Mouse (Mus musculus) brain, embryonic 18.5 days (tissue): ENCODE measurements around the gene Tmem160.

Experiments
- DNase-seq: peaks from one replicate; pipeline ENCODE4 v3.0.0-alpha.2; 2012; ENCODE audit warnings: low read depth, low spot score

Gene Tmem160

GRCm38 (mm10) chr7:16452587-16453073 is at the start of gene Tmem160:
Tmem160 (plus strand) TSS chr7:16452779.
- DNase-seq, result peak; percentile 95

GRCm38 (mm10) chr7:16402968-16403948 is 49.3 kb upstream of the Tmem160 start:
- DNase-seq, result no peak

- DNase-seq, result no peak
Measured at GRCm38 (mm10) chr7:16404315-16405072, 48.1 kb upstream of the Tmem160 start.

GRCm38 (mm10) chr7:16405073-16405455 is 47.5 kb upstream of the Tmem160 start:
- no peak for DNase-seq

DNA sequence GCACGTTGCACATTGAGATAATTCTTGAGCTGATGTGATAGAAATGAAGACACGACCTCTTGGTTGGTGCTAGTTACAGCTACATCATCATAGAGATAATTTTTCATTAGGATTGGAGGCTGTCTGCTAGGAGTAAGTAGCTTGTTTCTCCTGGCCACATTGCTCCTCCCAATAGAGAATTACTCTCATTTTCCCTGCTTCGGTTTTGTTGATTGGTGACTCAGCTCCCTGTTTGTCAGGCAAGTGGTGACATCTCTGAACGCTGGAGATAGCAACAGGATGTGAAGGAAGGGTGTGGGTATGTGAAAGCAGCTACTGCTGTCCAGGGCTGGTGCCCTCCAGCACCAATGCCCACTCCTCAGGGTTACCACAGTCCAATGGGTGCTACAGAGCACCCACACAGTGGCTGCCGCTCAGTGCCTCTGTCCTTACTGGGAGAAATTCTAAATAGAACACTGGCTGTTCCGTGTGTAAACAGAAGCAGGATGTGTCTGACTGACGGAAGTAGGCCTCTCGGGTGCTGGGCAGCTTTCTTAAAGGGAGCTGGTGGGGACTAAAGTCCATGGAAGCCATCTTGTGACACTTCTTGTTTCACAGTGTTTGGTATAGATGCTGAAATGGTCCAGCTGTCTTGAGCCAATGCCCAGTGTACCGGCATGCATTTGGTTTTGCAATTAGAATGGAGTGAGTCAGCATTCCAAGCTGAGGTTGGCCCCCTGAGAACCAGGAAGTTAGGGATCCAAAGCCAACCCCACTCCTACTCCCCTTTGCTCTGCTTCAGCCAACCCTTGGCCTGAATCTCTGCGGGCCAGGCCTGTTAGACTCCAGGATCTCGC is 46.8 kb upstream of the Tmem160 start:
- no peak for DNase-seq

DNA sequence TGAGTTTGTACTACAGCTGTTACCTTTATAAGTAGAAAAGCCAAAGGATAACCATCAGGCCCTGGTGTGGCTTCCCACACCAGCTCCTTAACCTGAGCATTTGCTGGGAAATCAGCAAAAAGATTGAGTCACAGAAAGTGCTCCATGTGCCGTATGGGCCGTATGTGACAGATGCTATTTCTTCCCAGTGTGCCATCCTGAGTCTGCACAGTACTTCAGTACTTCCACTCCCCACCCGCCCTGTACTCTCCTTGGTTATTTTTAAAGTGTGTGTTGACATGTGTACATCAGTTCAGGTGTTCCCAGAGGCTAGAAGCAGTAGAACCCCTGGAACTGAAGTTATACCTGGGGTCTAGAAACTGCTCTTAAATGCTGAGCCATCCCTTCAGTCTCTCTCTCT is 45.6 kb upstream of the Tmem160 start:
- no peak for DNase-seq

DNA sequence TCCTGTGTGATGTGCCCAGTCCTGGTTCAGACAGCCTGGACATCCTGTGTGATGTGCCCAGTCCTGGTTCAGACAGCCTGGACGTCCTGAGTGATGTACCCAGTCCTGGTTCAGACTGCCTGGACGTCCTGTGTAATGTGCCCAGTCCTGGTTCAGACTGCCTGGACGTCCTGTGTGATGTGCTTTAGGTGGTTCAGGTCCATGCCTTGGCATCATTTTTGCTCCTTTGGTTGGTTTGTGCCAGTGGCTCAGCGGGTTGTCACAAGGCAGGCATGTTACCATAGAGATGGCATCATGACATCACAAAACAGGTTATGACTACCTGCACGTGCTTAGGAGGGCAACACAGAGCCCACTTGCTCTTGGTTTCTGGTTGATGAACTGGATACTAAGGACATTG is 41.5 kb upstream of the Tmem160 start:
- DNase-seq, result no peak

DNA sequence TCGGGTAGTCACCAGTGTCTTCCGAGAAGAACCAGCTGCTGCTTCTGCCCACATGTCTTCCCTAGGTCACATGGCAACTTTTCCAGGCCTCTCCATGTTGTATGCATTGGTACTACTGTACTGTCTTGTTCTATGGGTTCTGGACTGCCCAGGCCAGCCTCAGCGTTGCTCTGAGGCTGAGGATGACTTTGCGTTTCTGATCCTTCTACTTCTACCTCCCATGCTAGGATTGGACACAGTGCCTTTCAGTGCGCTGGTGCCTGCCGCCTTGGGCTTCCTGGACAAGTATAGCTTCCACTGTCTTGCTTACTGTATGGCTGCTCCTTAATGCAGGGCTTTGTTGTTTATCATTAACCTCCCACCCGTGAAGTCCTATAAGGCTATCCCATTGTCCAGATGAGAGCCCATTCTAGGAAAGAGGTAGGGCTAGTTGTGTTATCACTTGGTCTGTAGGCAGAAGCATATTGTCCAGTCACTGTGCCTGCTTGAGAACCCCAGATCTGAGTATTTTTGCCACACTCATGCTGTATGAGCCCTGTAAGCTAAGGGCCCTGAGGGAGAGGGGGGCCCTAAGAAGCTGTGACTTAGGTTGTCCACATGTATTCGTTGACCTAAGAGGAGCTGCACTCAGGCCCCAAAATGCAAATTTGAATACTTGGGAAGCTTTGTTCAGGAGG is 40.2 kb upstream of the Tmem160 start:
- no peak for DNase-seq

- no peak for DNase-seq
Measured at GRCm38 (mm10) chr7:16412930-16413329, 39.6 kb upstream of the Tmem160 start.

GRCm38 (mm10) chr7:16415426-16415825 is 37.2 kb upstream of the Tmem160 start:
- no peak for DNase-seq

- DNase-seq, result no peak
Measured at GRCm38 (mm10) chr7:16417141-16417771, 35.3 kb upstream of the Tmem160 start.

GRCm38 (mm10) chr7:16418713-16419112 is 33.9 kb upstream of the Tmem160 start:
- DNase-seq, result no peak

DNA sequence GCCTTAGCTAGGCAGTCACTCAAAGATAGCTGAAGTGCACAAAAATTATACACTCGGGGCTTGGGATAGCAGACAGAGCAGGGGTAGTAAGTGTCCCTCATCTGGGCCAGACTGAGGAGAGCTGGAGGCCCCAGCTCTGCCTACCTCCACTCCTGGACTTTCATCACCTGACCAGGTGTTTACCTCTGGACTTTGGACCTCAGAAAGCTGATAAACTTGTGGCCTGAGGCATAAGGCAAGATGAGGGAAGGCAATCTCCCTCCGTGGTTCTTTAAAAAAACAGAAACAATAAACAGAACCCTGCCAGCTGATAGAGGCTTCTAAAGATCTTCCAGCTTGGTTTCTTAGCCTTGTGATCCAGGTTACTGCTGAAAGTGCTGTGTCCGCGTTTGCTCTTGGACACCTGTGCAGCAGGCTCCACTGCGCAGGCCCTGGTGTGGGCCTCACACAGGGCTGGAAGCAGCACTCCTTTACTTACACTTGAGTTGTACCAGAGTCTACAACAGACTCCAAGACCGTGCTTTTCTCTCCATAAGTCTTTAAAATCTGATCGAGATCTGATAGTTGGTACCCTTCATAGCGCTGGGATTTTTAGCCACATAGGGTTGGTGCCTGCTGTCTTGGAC is 32.0 kb upstream of the Tmem160 start:
- DNase-seq, result no peak

GRCm38 (mm10) chr7:16422222-16422856 is 30.2 kb upstream of the Tmem160 start:
- DNase-seq, result no peak

- no peak for DNase-seq
Measured at GRCm38 (mm10) chr7:16423731-16424130, 28.8 kb upstream of the Tmem160 start.

- no peak for DNase-seq
Measured at GRCm38 (mm10) chr7:16425721-16426120, 26.9 kb upstream of the Tmem160 start.

DNA sequence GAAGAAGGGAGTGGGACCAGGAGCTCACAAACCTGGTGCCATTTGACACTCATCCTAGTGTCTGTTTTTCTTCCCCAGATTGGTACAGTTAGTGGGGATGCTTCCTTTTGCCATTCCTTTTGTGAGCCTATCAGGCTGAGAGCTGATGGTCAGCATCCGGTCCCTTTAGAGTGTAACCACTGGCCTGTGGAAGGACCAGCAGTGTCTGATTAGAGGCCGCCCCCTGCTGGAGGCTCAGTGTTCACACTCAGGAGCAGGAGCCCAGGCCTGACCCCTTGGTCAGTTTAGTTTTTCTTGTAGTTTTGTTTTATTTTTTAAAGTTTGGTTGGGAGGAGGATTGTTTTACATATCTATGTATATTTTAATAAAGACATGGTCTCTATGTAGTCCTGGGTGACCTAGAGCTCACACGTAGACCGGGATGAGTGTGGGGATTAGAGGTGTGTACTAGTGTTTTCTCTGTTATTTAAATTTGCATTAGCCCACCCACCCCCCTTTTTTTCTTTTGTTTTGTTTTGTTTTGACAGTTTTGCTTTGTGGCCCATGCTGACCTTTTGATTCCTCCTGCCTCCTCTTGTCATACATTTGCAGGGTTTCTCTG is 26.4 kb upstream of the Tmem160 start:
- DNase-seq, result no peak

DNA sequence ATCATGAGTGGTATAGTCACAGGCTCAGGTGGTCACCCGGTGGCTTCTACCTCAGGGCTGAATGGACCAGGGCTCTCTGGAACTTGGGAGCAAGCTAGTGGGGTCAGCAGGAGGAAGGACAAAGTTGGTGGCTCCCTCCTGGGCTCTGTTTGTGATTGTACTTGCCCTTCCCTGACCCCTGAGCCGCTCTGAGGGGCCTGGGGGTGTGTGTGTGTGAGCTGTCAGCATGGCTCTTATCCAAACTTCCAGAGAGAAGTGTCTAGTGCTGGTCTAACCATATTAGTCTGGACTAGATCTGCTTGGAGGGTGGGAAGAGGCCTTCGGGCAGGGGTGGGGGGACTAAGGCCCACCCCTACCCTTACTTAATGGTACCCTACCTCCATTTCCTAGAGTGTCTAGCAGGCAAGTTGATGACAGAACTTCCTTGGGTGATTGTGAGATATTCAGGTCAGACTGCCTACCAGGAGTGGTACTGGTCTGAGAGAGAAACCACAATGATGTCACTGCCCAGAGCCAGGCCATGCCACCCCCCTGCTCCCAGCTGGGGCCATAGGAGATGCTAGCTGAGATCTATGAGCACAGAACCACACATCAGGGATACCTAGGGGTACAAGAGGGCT is 19.1 kb upstream of the Tmem160 start:
- no peak for DNase-seq

DNA sequence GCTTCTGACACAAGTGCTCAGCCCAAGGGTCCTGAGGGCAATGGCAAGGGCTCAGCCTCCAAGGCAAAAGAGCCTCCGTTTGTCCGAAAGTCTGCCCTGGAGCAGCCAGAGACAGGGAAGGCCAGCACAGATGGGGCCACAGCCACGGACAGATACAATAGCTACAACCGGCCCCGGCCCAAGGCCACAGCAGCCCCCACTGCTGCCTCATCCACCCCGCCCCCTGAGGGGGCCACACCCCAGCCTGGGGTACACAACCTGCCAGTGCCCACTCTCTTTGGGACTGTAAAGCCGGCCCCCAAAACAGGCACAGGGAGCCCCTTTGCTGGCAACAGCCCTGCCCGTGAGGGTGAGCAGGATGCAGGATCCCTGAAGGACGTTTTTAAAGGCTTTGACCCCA is 17.5 kb upstream of the Tmem160 start:
- no peak for DNase-seq
